Mouse (Mus musculus) lung, adult 2 months (tissue): ENCODE results near the gene Olfr827.

ENCODE experiments used
- CTCF ChIP-seq: fragments of 200-500 bp; IDR thresholded peaks from 2 replicates; pipeline ENCODE4 v1.5.1; 2011; ENCODE audit warnings: mild to moderate bottlenecking, low read length, control low read depth; ENCODE audit not compliant: insufficient read depth
- POLR2A ChIP-seq: fragments of 200-500 bp; IDR thresholded peaks from 2 replicates; pipeline ENCODE4 v1.6.1; 2011; ENCODE audit warnings: low read depth, mild to moderate bottlenecking, control low read depth, low read length, borderline replicate concordance; ENCODE audit errors: extremely low read depth

GRCm38 (mm10) chr10:130214303-130214702, at the start of gene Olfr827:
- TF ChIP-seq CTCF, result no peak
- TF ChIP-seq POLR2A, result no peak
